8 mouse cellular contexts compared by ENCODE assay signal in genomic region chr11:88863071-88863903, GRCm38 (mm10). TPM values are rescaled to one million over a fixed set of nuclear protein-coding genes. Genes with fewer than 3 reads are reported as not detected.
A peak's percentile ranks its signal among the peaks of the same experiment; 100 is the strongest.
DNase-seq lines count a peak whose midpoint lies in the region; ATAC-seq lines count a peak whose summit lies in the region.

No protein-coding gene starts in this region.

- intact Hi-C loops in heart, postnatal 10 days (cut with DNase I) = loop anchor here (5.0 kb wide), 1 partner anchor 44 kb away; no protein-coding TSS in a partner anchor
- intact Hi-C loops in left cerebral cortex, postnatal 10 days (cut with DNase I) = loop anchor here (5.0 kb wide), 1 partner anchor 89 kb away; no protein-coding TSS in a partner anchor

- 0 out of 2 replicates have a peak overlapping the region, but pooled peaks have one; percentile 36 for H3K27ac ChIP-seq in lung, embryonic 15.5 days
- no peak overlapping the region for H3K27ac ChIP-seq in limb, embryonic 11.5 days (replicated peaks; ENCODE audit: low read depth, low read length)
- H3K27ac ChIP-seq in neural tube, embryonic 15.5 days (replicated peaks) = peak overlapping the region; percentile 92; the same call in 1 of the 2 replicates

- no peak for DNase-seq in lung, postnatal 36 days
- peak; percentile 8 for DNase-seq in c-Kit-positive CD71-positive TER-119-negative erythroid progenitor cells, embryonic 14.5 days (ENCODE audit: low read depth)
- peak; percentile 45 to 47 for DNase-seq in heart, postnatal 10 days
- DNase-seq in limb, embryonic 11.5 days (ENCODE audit: low spot score) = peak; percentile 31
- no peak for DNase-seq in left cerebral cortex, postnatal 10 days (ENCODE audit: extremely low spot score in 1 of 2, low spot score in 2 of 2)
- no peak for DNase-seq in cerebellum, adult 9-11 months

- no peaks in the 10 kb centered on the region for H3K36me3 ChIP-seq in lung, embryonic 15.5 days
- H3K36me3 ChIP-seq in limb, embryonic 11.5 days (ENCODE audit: control insufficient read depth, insufficient read depth, low read length) = no peaks in the 10 kb centered on the region
- no peaks in the 10 kb centered on the region for H3K36me3 ChIP-seq in neural tube, embryonic 15.5 days

- peak overlapping the region; percentile 99 for H3K4me2 ChIP-seq in lung, embryonic 15.5 days
- peak overlapping the region; percentile 99 for H3K4me2 ChIP-seq in limb, embryonic 11.5 days (ENCODE audit: low read depth, severe bottlenecking)
- peak overlapping the region; percentile 99 for H3K4me2 ChIP-seq in neural tube, embryonic 15.5 days

- no peaks in the 10 kb centered on the region for H3K27me3 ChIP-seq in lung, embryonic 15.5 days
- H3K27me3 ChIP-seq in limb, embryonic 11.5 days (ENCODE audit: control insufficient read depth, insufficient read depth, low read length) = 0 out of 2 replicates have a peak, but pooled peaks cover 5% of the 10 kb centered on the region
- H3K27me3 ChIP-seq in neural tube, embryonic 15.5 days (replicated peaks) = no peaks in the 10 kb centered on the region

- H3K4me1 ChIP-seq in lung, embryonic 15.5 days = peaks cover 24% of the 10 kb centered on the region
- H3K4me1 ChIP-seq in limb, embryonic 11.5 days (ENCODE audit: control insufficient read depth, insufficient read depth, low read length) = peaks cover 8% of the 10 kb centered on the region; the same call in 1 of the 2 replicates
- H3K4me1 ChIP-seq in neural tube, embryonic 15.5 days = peaks cover 27% of the 10 kb centered on the region

- peak overlapping the region; percentile 79 for H3K4me3 ChIP-seq in lung, embryonic 15.5 days
- peak overlapping the region; percentile 72 for H3K4me3 ChIP-seq in limb, embryonic 11.5 days (ENCODE audit: low read depth, low read length)
- H3K4me3 ChIP-seq in neural tube, embryonic 15.5 days (replicated peaks) = peak overlapping the region; percentile 89

- no peak for ATAC-seq in lung, embryonic 15.5 days (ENCODE audit: borderline replicate concordance, extremely low read depth, low FRiP score, low TSS enrichment)
- no peak for ATAC-seq in limb, embryonic 11.5 days (ENCODE audit: insufficient number of reproducible peaks, low FRiP score, low TSS enrichment, low read depth)
- no peak; the same call in 1 of the 2 replicates for ATAC-seq in neural tube, embryonic 15.5 days (ENCODE audit: low FRiP score)

- WGBS in lung, embryonic 15.5 days = under 1% methylated on average over 32 of the region's 32 CpGs
- WGBS in limb, embryonic 11.5 days = under 1% methylated on average over 32 of the region's 32 CpGs
- WGBS in neural tube, embryonic 15.5 days = under 1% methylated on average over 32 of the region's 32 CpGs

- no peaks in the 10 kb centered on the region for H3K9me3 ChIP-seq in lung, embryonic 15.5 days
- H3K9me3 ChIP-seq in limb, embryonic 11.5 days (ENCODE audit: control insufficient read depth, low read length) = no peaks in the 10 kb centered on the region
- H3K9me3 ChIP-seq in neural tube, embryonic 15.5 days (replicated peaks) = no peaks in the 10 kb centered on the region

- H3K9ac ChIP-seq in lung, embryonic 15.5 days = peak overlapping the region; percentile 69
- H3K9ac ChIP-seq in limb, embryonic 11.5 days (ENCODE audit: low read length) = peak overlapping the region; percentile 64
- H3K9ac ChIP-seq in neural tube, embryonic 15.5 days (replicated peaks) = peak overlapping the region; percentile 80

RNA-seq across cellular contexts. Expression of gene Akap1, which starts 1.1 kb away (rescaled TPM):
- 18.3 and 18.8 TPM in 2 replicates for polyA plus RNA-seq in lung, embryonic 15.5 days (2015; fragmentation: Nextera tagmentation; extraction: Ambion mirVana)
- total RNA-seq in heart, postnatal 10 days (2021) = 100 to 1,000 TPM; 110 to 122 TPM
- polyA plus RNA-seq in limb, embryonic 11.5 days (2014; fragmentation: Nextera tagmentation; extraction: Ambion mirVana) = 9.8 and 11.3 TPM in 2 replicates
- polyA plus RNA-seq in neural tube, embryonic 15.5 days (2015; fragmentation: Nextera tagmentation; extraction: Ambion mirVana) = 26.0 and 27.6 TPM in 2 replicates
- 10 to 100 TPM; 43.6 to 47.6 TPM for total RNA-seq in left cerebral cortex, postnatal 10 days (2021)

Comparison
In these comparisons a context has a peak if more than half of its experiments do, and no peak if none do; other contexts are left out.
1. DNase-seq: peak in c-Kit-positive CD71-positive TER-119-negative erythroid progenitor cells, embryonic 14.5 days (single experiment), heart, postnatal 10 days (2 of 2) and limb, embryonic 11.5 days (single experiment); none in lung, postnatal 36 days (single experiment), left cerebral cortex, postnatal 10 days (0 of 2) and cerebellum, adult 9-11 months (single experiment).
2. Peak in every context shown above with its lines, with median percentiles within 50 percentile points of each other: H3K4me2 ChIP-seq, H3K4me3 ChIP-seq and H3K9ac ChIP-seq.